Mouse (Mus musculus) heart, embryonic 12.5 days (tissue): ENCODE measurements around the gene Rinl. TPM values are rescaled to one million over a fixed set of nuclear protein-coding genes. Genes with fewer than 3 reads are reported as not detected.

Source experiments
- ATAC-seq: fragments of 200-750 bp; cut with Nextera tagmentation; 2 replicates; pipeline ENCODE4 v1.8.0; 2017; ENCODE audit warnings: moderate TSS enrichment, moderate library complexity; ENCODE audit not compliant: insufficient number of reproducible peaks, low FRiP score
- H3K27ac ChIP-seq: fragments of 300-500 bp; sonication (generic); 2 replicates; pipeline ENCODE4 v1.5.1; 2016; ENCODE audit warnings: mild to moderate bottlenecking, moderate library complexity; ENCODE audit not compliant: poor library complexity, severe bottlenecking
- H3K27me3 ChIP-seq: fragments of 300-500 bp; sonication (generic); replicated peaks from 2 replicates; pipeline ENCODE4 v1.6.1; 2016; ENCODE audit warnings: mild to moderate bottlenecking, moderate library complexity
- H3K36me3 ChIP-seq: fragments of 300-500 bp; sonication (generic); 2 replicates; pipeline ENCODE4 v1.6.1; 2016; ENCODE audit warnings: mild to moderate bottlenecking, moderate library complexity
- H3K4me1 ChIP-seq: fragments of 300-500 bp; sonication (generic); replicated peaks from 2 replicates; pipeline ENCODE4 v1.6.1; 2016; ENCODE audit warnings: mild to moderate bottlenecking
- H3K4me2 ChIP-seq: fragments of 300-500 bp; sonication (generic); 2 replicates; pipeline ENCODE4 v1.6.1; 2016; ENCODE audit warnings: mild to moderate bottlenecking, moderate library complexity
- H3K4me3 ChIP-seq: fragments of 300-500 bp; sonication (generic); 2 replicates; pipeline ENCODE4 v1.5.1; 2016; ENCODE audit warnings: mild to moderate bottlenecking
- H3K9ac ChIP-seq: fragments of 300-500 bp; sonication (generic); 2 replicates; pipeline ENCODE4 v1.6.1; 2016; ENCODE audit warnings: mild to moderate bottlenecking, moderate library complexity
- H3K9me3 ChIP-seq: fragments of 300-500 bp; sonication (generic); replicated peaks from 2 replicates; pipeline ENCODE4 v1.6.1; 2016; ENCODE audit warnings: mild to moderate bottlenecking, moderate library complexity
- WGBS: fragments of 180-500 bp; shearing (Covaris S2); methylation state at CpG from one replicate; pipeline ENCODE4 v1.1.7; 2016; 5-methylcytosine and 5-hydroxymethylcytosine counted together
- polyA plus RNA-seq: library from polyadenylated mRNA; unstranded; fragments of >200 nt; fragmentation: Nextera tagmentation; extraction: Ambion mirVana; gene quantifications from 2 replicates; pipeline ENCODE4 v1.2.1, GENCODE M21; 2016

The Rinl gene
- polyA plus RNA-seq, 1 experiment from 2014 or later = 2.8 TPM

GRCm38 (mm10) chr7:28780857-28781256 lies 7.9 kb upstream of the Rinl start:
- ATAC-seq = no peak
- H3K36me3 ChIP-seq = peaks cover 35% of the 10 kb centered on the region
- H3K9me3 ChIP-seq = no peaks in the 10 kb centered on the region
- peaks cover 26% of the 10 kb centered on the region for H3K4me1 ChIP-seq
- no peaks in the 10 kb centered on the region for H3K27me3 ChIP-seq
- no peak overlapping the region for H3K27ac ChIP-seq
- no peak overlapping the region for H3K4me3 ChIP-seq
- H3K9ac ChIP-seq = no peak overlapping the region
- 65% methylated on average over 7 of the region's 7 CpGs for WGBS
- no peak overlapping the region for H3K4me2 ChIP-seq

- Histone ChIP-seq H3K4me1 (peaks cover 26% of the 10 kb centered on the region), H3K9me3 (no peaks in the 10 kb centered on the region), H3K9ac (0 out of 2 replicates have a peak overlapping the region, but pooled peaks have one; percentile 13), H3K4me2 (no peak overlapping the region), H3K36me3 (peaks cover 36% of the 10 kb centered on the region), H3K27ac (no peak overlapping the region), H3K27me3 (no peaks in the 10 kb centered on the region), H3K4me3 (no peak overlapping the region)
- 89% methylated on average over 8 of the region's 8 CpGs for WGBS
- no peak for ATAC-seq
These were observed 7.5 kb upstream of the Rinl start for GRCm38 (mm10) chr7:28781261-28781663.

GRCm38 (mm10) chr7:28785161-28785560 lies 3.6 kb upstream of the Rinl start:
- H3K9ac ChIP-seq = no peak overlapping the region
- WGBS = 75% methylated on average over 5 of the region's 5 CpGs
- no peaks in the 10 kb centered on the region for H3K27me3 ChIP-seq
- no peak overlapping the region for H3K4me2 ChIP-seq
- ATAC-seq = no peak
- no peak overlapping the region for H3K27ac ChIP-seq
- peaks cover 41% of the 10 kb centered on the region for H3K36me3 ChIP-seq
- peaks cover 31% of the 10 kb centered on the region for H3K4me1 ChIP-seq
- no peak overlapping the region for H3K4me3 ChIP-seq
- no peaks in the 10 kb centered on the region for H3K9me3 ChIP-seq

GRCm38 (mm10) chr7:28787884-28788283 lies 885 bp upstream of the Rinl start:
- peaks cover 8% of the 10 kb centered on the region for H3K4me1 ChIP-seq
- no peak overlapping the region for H3K4me3 ChIP-seq
- WGBS = 92% methylated on average over 9 of the region's 9 CpGs
- no peaks in the 10 kb centered on the region for H3K27me3 ChIP-seq
- no peak overlapping the region for H3K9ac ChIP-seq
- H3K4me2 ChIP-seq = no peak overlapping the region
- peaks cover 39% of the 10 kb centered on the region for H3K36me3 ChIP-seq
- H3K9me3 ChIP-seq = no peaks in the 10 kb centered on the region
- no peak for ATAC-seq
- H3K27ac ChIP-seq = no peak overlapping the region

GRCm38 (mm10) chr7:28789235-28789634 lies 466 bp downstream of the Rinl start:
- Histone ChIP-seq H3K4me3 (no peak overlapping the region), H3K4me1 (0 out of 2 replicates have a peak, but pooled peaks cover 7% of the 10 kb centered on the region), H3K4me2 (no peak overlapping the region), H3K27ac (no peak overlapping the region), H3K27me3 (no peaks in the 10 kb centered on the region), H3K9me3 (no peaks in the 10 kb centered on the region), H3K9ac (no peak overlapping the region), H3K36me3 (peaks cover 27% of the 10 kb centered on the region)
- ATAC-seq = no peak
- 73% methylated on average over 3 of the region's 3 CpGs for WGBS

- ATAC-seq = 0 out of 2 replicates have a peak, but pooled peaks have one; percentile 36
- 52% methylated on average over 8 of the region's 8 CpGs for WGBS
- no peak overlapping the region for H3K27ac ChIP-seq
These were observed 1.5 kb downstream of the Rinl start for GRCm38 (mm10) chr7:28790066-28790806.

GRCm38 (mm10) chr7:28791706-28792105 lies 2.9 kb downstream of the Rinl start:
- Histone ChIP-seq H3K27ac (no peak overlapping the region), H3K4me1 (peaks cover 11% of the 10 kb centered on the region; the same call in 1 of the 2 replicates), H3K4me2 (no peak overlapping the region), H3K9ac (no peak overlapping the region), H3K4me3 (no peak overlapping the region), H3K36me3 (peaks cover 9% of the 10 kb centered on the region; the same call in 1 of the 2 replicates), H3K9me3 (no peaks in the 10 kb centered on the region), H3K27me3 (no peaks in the 10 kb centered on the region)
- no peak for ATAC-seq

More at GRCm38 (mm10) chr7:28790066-28790806, 1.5 kb downstream of the Rinl start:
- Histone ChIP-seq H3K27me3 (no peaks in the 10 kb centered on the region), H3K4me2 (no peak overlapping the region), H3K36me3 (peaks cover 17% of the 10 kb centered on the region; the same call in 1 of the 2 replicates), H3K9me3 (no peaks in the 10 kb centered on the region), H3K4me1 (0 out of 2 replicates have a peak, but pooled peaks cover 7% of the 10 kb centered on the region), H3K9ac (no peak overlapping the region), H3K4me3 (no peak overlapping the region)

- Histone ChIP-seq H3K9me3 (no peaks in the 10 kb centered on the region), H3K27ac (no peak overlapping the region), H3K9ac (no peak overlapping the region), H3K4me1 (peaks cover 15% of the 10 kb centered on the region; the same call in 1 of the 2 replicates), H3K4me2 (no peak overlapping the region), H3K36me3 (peaks cover 6% of the 10 kb centered on the region; the same call in 1 of the 2 replicates), H3K27me3 (no peaks in the 10 kb centered on the region), H3K4me3 (no peak overlapping the region)
- ATAC-seq = no peak
- WGBS = 71% methylated on average over 14 of the region's 14 CpGs
These were observed 3.8 kb downstream of the Rinl start for GRCm38 (mm10) chr7:28792391-28793185.

GRCm38 (mm10) chr7:28793834-28794233 lies 5.1 kb downstream of the Rinl start:
- no peak for ATAC-seq
- H3K9me3 ChIP-seq = no peaks in the 10 kb centered on the region
- no peaks in the 10 kb centered on the region for H3K27me3 ChIP-seq
- no peak overlapping the region for H3K4me3 ChIP-seq
- no peaks in the 10 kb centered on the region for H3K36me3 ChIP-seq
- no peak overlapping the region for H3K9ac ChIP-seq
- no peak overlapping the region for H3K4me2 ChIP-seq
- 28% methylated on average over 2 of the region's 2 CpGs for WGBS
- no peak overlapping the region for H3K27ac ChIP-seq
- peaks cover 12% of the 10 kb centered on the region; the same call in 1 of the 2 replicates for H3K4me1 ChIP-seq

- 72% methylated on average over 3 of the region's 3 CpGs for WGBS
- no peak overlapping the region for H3K4me3 ChIP-seq
- H3K4me2 ChIP-seq = no peak overlapping the region
- peaks cover 8% of the 10 kb centered on the region; the same call in 1 of the 2 replicates for H3K4me1 ChIP-seq
- no peak overlapping the region for H3K27ac ChIP-seq
- no peak for ATAC-seq
- no peak overlapping the region for H3K9ac ChIP-seq
- no peaks in the 10 kb centered on the region for H3K27me3 ChIP-seq
- no peaks in the 10 kb centered on the region for H3K36me3 ChIP-seq
- no peaks in the 10 kb centered on the region for H3K9me3 ChIP-seq
These were observed 5.7 kb downstream of the Rinl start for GRCm38 (mm10) chr7:28794496-28794895.

- Histone ChIP-seq H3K4me3 (no peak overlapping the region), H3K4me2 (peak overlapping the region; percentile 57)
These were observed 7.1 kb downstream of the Rinl start for GRCm38 (mm10) chr7:28795832-28796231.

More at GRCm38 (mm10) chr7:28795832-28796231, 7.1 kb downstream of the Rinl start:
- H3K36me3 ChIP-seq = no peaks in the 10 kb centered on the region
- no peaks in the 10 kb centered on the region for H3K9me3 ChIP-seq
- peaks cover 8% of the 10 kb centered on the region; the same call in 1 of the 2 replicates for H3K4me1 ChIP-seq
- no peak overlapping the region for H3K27ac ChIP-seq
- ATAC-seq = no peak
- peak overlapping the region; percentile 5; the same call in 1 of the 2 replicates for H3K9ac ChIP-seq
- 64% methylated on average over 15 of the region's 15 CpGs for WGBS
- no peaks in the 10 kb centered on the region for H3K27me3 ChIP-seq
